Mouse (Mus musculus) embryonic facial prominence, embryonic 14.5 days (tissue): ENCODE measurements around the gene Gm960. TPM values are rescaled to one million over a fixed set of nuclear protein-coding genes. Genes with fewer than 3 reads are reported as not detected.

ENCODE experiments used
- ATAC-seq: fragments of 200-750 bp; cut with Nextera tagmentation; 2 replicates; pipeline ENCODE4 v1.8.0; 2017; ENCODE audit warnings: low read depth, moderate number of reproducible peaks, moderate TSS enrichment
- DNase-seq: peaks from one replicate; pipeline ENCODE4 v3.0.0-alpha.2; 2015; ENCODE audit warnings: low spot score
- H3K27ac ChIP-seq: fragments of 300-500 bp; sonication (generic); replicated peaks from 2 replicates; pipeline ENCODE4 v1.5.1; 2014; ENCODE audit warnings: low read depth, mild to moderate bottlenecking, low read length, moderate library complexity
- H3K27me3 ChIP-seq: fragments of 300-500 bp; sonication (generic); replicated peaks from 2 replicates; pipeline ENCODE4 v1.6.1; 2014; ENCODE audit warnings: low read length; ENCODE audit not compliant: control insufficient read depth, insufficient read depth
- H3K36me3 ChIP-seq: fragments of 300-500 bp; sonication (generic); 2 replicates; pipeline ENCODE4 v1.6.1; 2014; ENCODE audit warnings: low read length, mixed read lengths; ENCODE audit not compliant: control insufficient read depth, insufficient read depth
- H3K4me1 ChIP-seq: fragments of 300-500 bp; sonication (generic); 2 replicates; pipeline ENCODE4 v1.6.1; 2014; ENCODE audit warnings: antibody characterized with exemption, low read length; ENCODE audit not compliant: control insufficient read depth, insufficient read depth
- H3K4me2 ChIP-seq: fragments of 300-500 bp; sonication (generic); 2 replicates; pipeline ENCODE4 v1.6.1; 2014; ENCODE audit warnings: low read depth, mild to moderate bottlenecking, low read length, moderate library complexity, mixed read lengths
- H3K4me3 ChIP-seq: fragments of 300-500 bp; sonication (generic); 2 replicates; pipeline ENCODE4 v1.5.1; 2014; ENCODE audit warnings: low read depth, mild to moderate bottlenecking, low read length
- H3K9ac ChIP-seq: fragments of 300-500 bp; sonication (generic); 2 replicates; pipeline ENCODE4 v1.6.1; 2014; ENCODE audit warnings: low read depth, mild to moderate bottlenecking, low read length, moderate library complexity, mixed read lengths
- H3K9me3 ChIP-seq: fragments of 300-500 bp; sonication (generic); 2 replicates; pipeline ENCODE4 v1.6.1; 2016; ENCODE audit warnings: low read length; ENCODE audit not compliant: control insufficient read depth
- WGBS: fragments of 180-500 bp; shearing (Covaris S2); extraction: QIAGEN DNeasy Blood & Tissue Kit; methylation state at CpG from one replicate; pipeline ENCODE4 v1.1.7; 2014; 5-methylcytosine and 5-hydroxymethylcytosine counted together
- polyA plus RNA-seq: library from polyadenylated mRNA; unstranded; fragments of >200 nt; fragmentation: Nextera tagmentation; extraction: Ambion mirVana; gene quantifications from 2 replicates; pipeline ENCODE4 v1.2.1, GENCODE M21; 2014

Gene Gm960
- polyA plus RNA-seq, 1 experiment from 2014 or later, result 3.9 TPM

GRCm38 (mm10) chr19:4701221-4701620 lies 2.8 kb upstream of the Gm960 start:
- no peak overlapping the region for H3K4me2 ChIP-seq
- no peak overlapping the region for H3K9ac ChIP-seq
- peaks cover 30% of the 10 kb centered on the region for H3K27me3 ChIP-seq
- no peak overlapping the region for H3K27ac ChIP-seq
- 57% methylated on average over 7 of the region's 7 CpGs for WGBS
- DNase-seq (no peak), ATAC-seq (no peak)
- 0 out of 2 replicates have a peak, but pooled peaks cover 3% of the 10 kb centered on the region for H3K4me1 ChIP-seq
- H3K36me3 ChIP-seq, result no peaks in the 10 kb centered on the region
- no peak overlapping the region for H3K4me3 ChIP-seq
- no peaks in the 10 kb centered on the region for H3K9me3 ChIP-seq

- Histone ChIP-seq H3K4me1 (0 out of 2 replicates have a peak, but pooled peaks cover 3% of the 10 kb centered on the region), H3K9me3 (no peaks in the 10 kb centered on the region), H3K4me3 (no peak overlapping the region), H3K27me3 (peaks cover 30% of the 10 kb centered on the region), H3K36me3 (no peaks in the 10 kb centered on the region), H3K9ac (no peak overlapping the region), H3K27ac (no peak overlapping the region), H3K4me2 (no peak overlapping the region)
- ATAC-seq (no peak), DNase-seq (no peak)
- 66% methylated on average over 8 of the region's 8 CpGs for WGBS
Observed at GRCm38 (mm10) chr19:4700656-4701055, 2.2 kb upstream of the Gm960 start.

DNA sequence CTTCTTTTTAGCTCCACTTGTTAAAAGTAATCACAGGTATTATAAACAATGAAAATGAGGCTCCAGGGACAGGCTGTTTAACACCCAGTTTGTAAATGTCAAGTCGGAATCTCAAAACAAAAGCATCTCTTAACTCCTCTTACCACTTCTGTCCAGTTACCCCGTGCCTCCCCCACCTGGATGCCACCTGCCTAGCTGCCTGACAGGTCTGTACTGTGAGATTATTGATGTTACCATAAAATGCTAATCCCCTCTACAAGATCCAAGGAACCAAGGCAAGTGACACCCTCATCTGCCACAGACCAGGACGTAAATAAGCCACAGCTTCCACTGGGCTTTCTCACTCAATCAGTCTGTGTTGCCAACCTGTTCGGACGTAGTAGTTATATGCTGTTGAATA lies 1.4 kb upstream of the Gm960 start:
- no peak for ATAC-seq
- WGBS, result 69% methylated on average over 5 of the region's 5 CpGs
- H3K36me3 ChIP-seq, result no peaks in the 10 kb centered on the region

GRCm38 (mm10) chr19:4698856-4699255 lies 388 bp upstream of the Gm960 start:
- Histone ChIP-seq H3K27me3 (peaks cover 36% of the 10 kb centered on the region), H3K9me3 (no peaks in the 10 kb centered on the region), H3K27ac (no peak overlapping the region), H3K4me2 (peak overlapping the region; percentile 68), H3K4me3 (peak overlapping the region; percentile 46; the same call in 1 of the 2 replicates), H3K36me3 (no peaks in the 10 kb centered on the region), H3K9ac (no peak overlapping the region), H3K4me1 (0 out of 2 replicates have a peak, but pooled peaks cover 3% of the 10 kb centered on the region)
- no peak for ATAC-seq
- WGBS, result 31% methylated on average over 8 of the region's 8 CpGs
- DNase-seq, result no peak

More for the DNA sequence above, 1.4 kb upstream of the Gm960 start:
- Histone ChIP-seq H3K9me3 (no peaks in the 10 kb centered on the region), H3K27ac (no peak overlapping the region), H3K4me3 (no peak overlapping the region), H3K4me1 (0 out of 2 replicates have a peak, but pooled peaks cover 3% of the 10 kb centered on the region), H3K9ac (no peak overlapping the region), H3K27me3 (peaks cover 30% of the 10 kb centered on the region), H3K4me2 (no peak overlapping the region)
- DNase-seq, result no peak

GRCm38 (mm10) chr19:4697721-4698120 lies 747 bp downstream of the Gm960 start:
- ATAC-seq (no peak), DNase-seq (no peak)
- peak overlapping the region; percentile 68 for H3K4me2 ChIP-seq
- 0 out of 2 replicates have a peak, but pooled peaks cover 3% of the 10 kb centered on the region for H3K4me1 ChIP-seq
- 76% methylated on average over 9 of the region's 9 CpGs for WGBS
- no peak overlapping the region for H3K9ac ChIP-seq
- H3K4me3 ChIP-seq, result peak overlapping the region; percentile 46
- peaks cover 36% of the 10 kb centered on the region for H3K27me3 ChIP-seq
- no peak overlapping the region for H3K27ac ChIP-seq
- no peaks in the 10 kb centered on the region for H3K9me3 ChIP-seq
- no peaks in the 10 kb centered on the region for H3K36me3 ChIP-seq

- H3K4me1 ChIP-seq, result 0 out of 2 replicates have a peak, but pooled peaks cover 3% of the 10 kb centered on the region
- ATAC-seq (no peak), DNase-seq (no peak)
- H3K9ac ChIP-seq, result no peak overlapping the region
- H3K4me3 ChIP-seq, result no peak overlapping the region
- H3K9me3 ChIP-seq, result no peaks in the 10 kb centered on the region
- no peak overlapping the region for H3K4me2 ChIP-seq
- H3K36me3 ChIP-seq, result no peaks in the 10 kb centered on the region
- WGBS, result 76% methylated on average over 3 of the region's 3 CpGs
- peaks cover 36% of the 10 kb centered on the region for H3K27me3 ChIP-seq
- H3K27ac ChIP-seq, result no peak overlapping the region
Observed at GRCm38 (mm10) chr19:4697121-4697520, 1.3 kb downstream of the Gm960 start.

DNA sequence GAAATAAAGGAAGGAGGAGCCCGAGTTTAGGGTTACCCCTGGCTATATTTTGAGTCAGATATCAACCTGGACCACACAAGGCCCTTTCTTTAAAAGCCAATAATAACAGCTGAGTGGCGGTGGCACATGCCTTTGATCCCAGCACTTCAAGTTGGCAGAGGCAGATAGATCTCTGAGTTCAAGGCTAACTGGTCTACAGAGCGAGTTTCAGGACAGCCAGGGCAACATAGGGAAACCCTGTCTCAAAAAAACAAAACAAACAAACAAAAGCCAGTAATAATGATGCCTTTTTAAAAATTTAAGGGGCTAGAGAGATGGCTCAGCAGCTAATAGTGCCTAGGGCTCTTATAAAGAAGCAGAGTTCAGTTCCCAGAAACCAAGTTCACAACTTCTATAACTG lies 4.1 kb downstream of the Gm960 start:
- Histone ChIP-seq H3K27me3 (peaks cover 26% of the 10 kb centered on the region), H3K4me3 (no peak overlapping the region), H3K36me3 (no peaks in the 10 kb centered on the region), H3K27ac (no peak overlapping the region), H3K4me2 (no peak overlapping the region), H3K4me1 (0 out of 2 replicates have a peak, but pooled peaks cover 3% of the 10 kb centered on the region), H3K9ac (no peak overlapping the region), H3K9me3 (no peaks in the 10 kb centered on the region)
- no peak for DNase-seq
- ATAC-seq, result no peak
- WGBS, result 58% methylated on average over 3 of the region's 3 CpGs

DNA sequence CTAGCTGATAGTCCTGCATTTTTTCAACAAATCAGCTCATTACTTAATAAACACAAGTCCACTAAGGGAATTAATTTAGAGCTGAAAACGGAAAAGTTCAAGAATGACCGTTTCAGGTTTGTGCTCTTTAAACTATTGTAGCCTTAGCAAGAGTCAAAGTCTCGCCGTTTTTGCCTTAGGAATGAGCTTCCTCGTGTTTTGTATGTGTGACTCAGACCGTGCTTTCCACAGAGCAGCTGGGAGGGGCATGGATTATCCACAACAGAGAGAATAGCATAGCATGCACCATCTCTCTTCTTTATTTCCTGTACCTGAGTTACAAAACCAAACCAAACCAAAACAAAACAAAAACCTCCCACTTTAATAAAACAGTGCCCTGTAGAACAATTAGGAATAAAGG lies 26.1 kb downstream of the Gm960 start:
- Histone ChIP-seq H3K9me3 (no peaks in the 10 kb centered on the region), H3K36me3 (no peaks in the 10 kb centered on the region), H3K27ac (no peak overlapping the region), H3K4me3 (no peak overlapping the region), H3K4me1 (no peaks in the 10 kb centered on the region), H3K27me3 (no peaks in the 10 kb centered on the region), H3K4me2 (no peak overlapping the region), H3K9ac (no peak overlapping the region)
- ATAC-seq (no peak), DNase-seq (peak; percentile 2)
- WGBS, result 68% methylated on average over 6 of the region's 6 CpGs

- Histone ChIP-seq H3K36me3 (no peaks in the 10 kb centered on the region), H3K27me3 (no peaks in the 10 kb centered on the region), H3K4me1 (no peaks in the 10 kb centered on the region), H3K27ac (no peak overlapping the region), H3K4me3 (no peak overlapping the region), H3K9ac (no peak overlapping the region), H3K4me2 (no peak overlapping the region), H3K9me3 (no peaks in the 10 kb centered on the region)
- no peak for DNase-seq
- no peak for ATAC-seq
- WGBS, result 86% methylated on average over 4 of the region's 4 CpGs
Observed at GRCm38 (mm10) chr19:4670776-4671175, 27.7 kb downstream of the Gm960 start.
